Mouse (Mus musculus): ENCODE data around the gene Lilr4b.
"Not testable (repeated sequence)": the region's sequence is repeated elsewhere in the genome, so short reads cannot be mapped to it uniquely, and the experiment has no call there.

Lilr4b gene

DNA sequence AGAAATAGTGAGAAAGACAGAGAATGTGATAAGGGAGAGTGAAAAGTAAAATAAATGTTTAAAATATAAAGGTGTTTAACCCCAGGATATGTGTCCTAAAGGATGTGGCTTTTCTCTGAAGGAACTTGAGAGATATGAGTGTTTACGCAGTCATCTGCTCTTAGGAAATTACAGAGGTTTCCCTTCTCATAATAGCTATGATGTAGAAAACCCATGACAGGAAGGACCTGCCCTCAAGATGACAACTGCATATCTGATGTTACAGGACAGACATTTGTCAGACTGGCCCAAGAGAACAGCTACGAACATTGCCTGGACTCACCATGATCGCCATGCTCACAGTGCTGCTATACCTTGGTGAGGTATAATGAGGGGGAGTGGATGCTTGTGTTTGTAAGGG lies at the start of gene Lilr4b, which contains the start of gene Gm49339:
Lilr4b (plus strand) TSS at position 236 of the 400 bp plus-strand sequence.
Gm49339 (plus strand) TSS at position 216 of the 400 bp plus-strand sequence.
- not testable (repeated sequence) for DNase-seq (ENCODE audit: low read depth, low spot score)

DNA sequence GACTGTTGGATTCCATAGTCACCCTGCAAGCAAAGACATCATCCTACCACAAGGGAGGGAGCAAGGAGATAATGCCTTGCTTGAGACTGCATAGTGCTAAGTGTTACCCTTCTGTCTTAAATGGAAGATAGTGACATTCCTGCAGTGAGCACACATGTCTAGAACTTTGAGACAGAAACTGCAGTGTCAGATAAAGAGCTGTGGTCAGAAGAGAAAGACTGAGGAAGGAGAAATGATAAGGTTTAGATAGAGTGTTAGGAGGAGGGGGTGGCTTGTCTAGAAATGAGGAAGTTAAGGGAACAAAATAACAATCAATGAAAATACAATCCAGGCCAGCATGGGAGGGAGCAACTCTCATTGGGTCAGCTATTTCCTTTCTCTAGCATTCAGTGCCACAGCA lies 47.5 kb upstream of the Lilr4b start:
- DNase-seq (ENCODE audit: low read depth, low spot score) = no peak

DNA sequence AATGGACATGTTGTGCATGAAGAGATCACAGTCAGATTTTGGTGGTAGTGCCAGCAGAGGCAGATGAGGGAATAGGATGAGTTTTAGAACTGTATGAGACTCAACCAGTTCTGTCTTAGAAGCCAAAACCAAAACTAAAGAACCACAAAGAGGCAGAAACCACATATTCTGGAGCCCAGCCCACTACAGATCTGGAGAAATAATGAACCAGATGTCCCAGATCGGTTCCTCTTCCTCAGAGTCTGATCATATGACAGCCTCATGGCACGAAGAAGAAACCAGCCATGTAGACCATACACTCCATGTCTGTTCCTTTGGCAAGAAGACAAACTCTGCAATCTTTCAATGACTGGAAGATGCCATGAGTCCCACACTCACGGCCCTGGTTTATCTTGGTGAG lies 44.7 kb upstream of the Lilr4b start:
- no peak for DNase-seq (ENCODE audit: low read depth, low spot score)

DNA sequence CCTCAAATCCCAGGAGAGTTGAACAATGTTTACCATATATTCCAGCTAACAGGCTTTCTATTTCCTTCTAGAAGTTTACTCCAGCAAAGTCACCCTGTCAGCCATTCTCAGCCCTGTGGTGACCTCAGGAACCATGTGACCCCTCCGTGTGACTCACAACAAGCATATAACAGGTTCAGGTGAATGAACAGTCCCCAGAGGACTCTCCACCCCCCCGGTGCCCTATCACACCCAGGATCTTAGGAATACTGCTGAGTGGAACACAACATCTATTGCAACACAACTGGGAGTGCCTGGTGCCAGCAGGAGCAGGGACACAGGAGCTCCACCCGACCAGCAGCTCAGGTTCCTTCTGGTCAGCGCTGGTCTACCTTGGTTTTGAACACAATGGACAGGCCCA lies 28.8 kb upstream of the Lilr4b start:
- no peak for DNase-seq (ENCODE audit: low read depth, low spot score)

DNA sequence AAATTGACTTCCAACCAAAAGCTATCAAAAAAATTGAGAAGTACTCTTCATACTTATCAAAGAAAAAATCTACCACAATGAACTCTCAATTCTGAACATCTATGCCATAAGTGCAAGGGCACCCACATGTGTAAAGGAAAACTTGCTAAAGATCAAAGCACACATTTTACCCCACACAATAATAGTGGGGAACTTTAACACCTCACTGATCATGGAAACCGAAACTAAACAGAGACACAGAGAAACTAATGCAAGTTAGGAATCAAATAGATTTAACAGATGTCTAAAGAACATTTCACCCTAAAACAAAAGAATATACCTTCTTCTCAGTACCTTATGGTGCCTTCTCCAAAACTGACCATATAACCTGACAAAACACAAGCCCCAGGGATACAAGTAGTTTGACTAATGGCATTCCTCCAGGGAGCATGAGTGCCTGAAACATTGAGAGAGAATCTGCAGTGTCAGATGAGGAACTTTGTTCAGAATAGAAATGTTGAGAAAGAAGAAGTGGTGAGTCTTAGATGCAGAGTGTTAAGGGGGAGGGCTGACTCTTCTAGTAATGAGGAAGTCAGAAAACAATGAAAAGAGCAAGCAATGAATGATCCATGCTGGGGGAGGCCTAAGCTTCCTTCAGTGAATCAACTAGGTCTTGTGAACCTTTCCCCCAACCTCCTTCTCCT lies 26.7 kb upstream of the Lilr4b start:
- DNase-seq (ENCODE audit: low read depth, low spot score) = no peak

DNA sequence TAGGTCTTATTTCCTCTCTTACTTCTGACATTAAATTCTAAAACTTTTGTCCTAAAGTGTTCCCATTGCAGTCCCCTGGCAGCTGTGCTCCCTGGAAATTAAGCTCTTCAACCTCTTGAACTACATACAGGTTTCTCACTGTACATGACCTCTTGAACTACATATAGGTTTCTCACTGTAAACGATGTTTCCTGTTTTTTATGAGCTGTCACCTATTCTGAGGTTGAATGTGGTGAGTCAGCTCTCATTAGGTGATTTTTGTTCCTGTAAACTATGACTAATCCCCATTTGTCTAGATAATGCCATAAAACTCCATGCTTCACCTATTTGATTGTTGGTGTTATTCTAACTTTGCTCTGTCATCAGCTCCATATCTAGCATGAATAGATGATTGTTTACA lies 26.1 kb upstream of the Lilr4b start:
- no peak for DNase-seq (ENCODE audit: low read depth, low spot score)

DNA sequence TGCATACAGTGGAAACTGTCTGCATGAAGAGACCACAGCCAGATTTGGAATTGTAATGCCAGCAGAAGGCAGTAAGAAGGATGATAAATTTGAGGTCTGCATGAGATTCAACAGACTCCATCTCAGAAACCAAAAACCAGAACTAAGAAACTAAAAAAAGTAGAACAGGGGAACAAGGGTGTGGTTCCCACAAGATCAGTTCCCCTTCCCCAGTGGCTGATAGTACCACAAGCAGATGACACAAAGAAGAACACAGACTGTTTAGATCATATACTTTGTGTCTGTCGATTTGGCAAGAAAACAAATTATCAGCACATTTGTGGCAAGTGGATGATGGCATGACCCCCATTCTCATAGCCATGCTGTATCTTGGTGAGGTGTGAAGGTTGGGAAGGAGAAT lies 24.7 kb upstream of the Lilr4b start:
- no peak for DNase-seq (ENCODE audit: low read depth, low spot score)

DNA sequence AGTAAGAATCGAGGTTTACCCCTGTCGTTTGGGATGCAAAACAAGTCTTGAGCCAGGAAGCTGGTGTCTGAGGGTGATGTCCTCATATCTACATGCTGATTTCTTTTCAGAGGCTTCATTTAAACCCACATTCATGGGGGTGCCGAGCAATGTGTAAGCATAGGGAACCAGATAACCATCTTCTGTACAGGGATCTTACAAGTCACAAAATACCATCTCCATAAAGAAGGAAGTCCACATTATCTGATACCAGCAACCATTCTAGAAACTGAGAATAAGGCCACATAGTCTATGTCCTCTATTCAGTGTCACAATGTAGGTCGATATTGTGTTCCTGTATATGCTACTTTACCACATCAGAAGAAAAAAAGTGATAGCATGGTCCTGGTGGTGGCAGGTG lies 24.1 kb upstream of the Lilr4b start:
- no peak for DNase-seq (ENCODE audit: low read depth, low spot score)

DNA sequence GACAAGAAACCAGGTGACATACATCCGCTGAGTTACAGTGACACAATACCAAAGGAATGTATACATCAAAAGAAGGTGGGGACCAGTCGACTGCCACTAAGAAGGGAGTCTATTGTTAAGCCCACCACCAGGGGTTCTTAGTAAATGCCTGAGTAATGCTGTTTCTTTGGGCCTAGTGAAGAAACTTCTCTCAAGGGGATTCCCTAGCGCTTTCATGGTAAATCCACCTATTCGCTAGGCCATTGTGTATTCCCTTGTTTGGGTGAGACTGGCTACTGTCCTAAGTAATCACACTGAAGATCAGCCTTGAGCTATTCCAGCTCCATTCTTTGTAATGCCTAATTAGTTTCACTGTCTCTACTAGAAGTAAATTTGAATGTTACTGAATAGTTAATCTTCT lies 16.6 kb upstream of the Lilr4b start:
- DNase-seq (ENCODE audit: low read depth, low spot score) = peak; percentile 53

DNA sequence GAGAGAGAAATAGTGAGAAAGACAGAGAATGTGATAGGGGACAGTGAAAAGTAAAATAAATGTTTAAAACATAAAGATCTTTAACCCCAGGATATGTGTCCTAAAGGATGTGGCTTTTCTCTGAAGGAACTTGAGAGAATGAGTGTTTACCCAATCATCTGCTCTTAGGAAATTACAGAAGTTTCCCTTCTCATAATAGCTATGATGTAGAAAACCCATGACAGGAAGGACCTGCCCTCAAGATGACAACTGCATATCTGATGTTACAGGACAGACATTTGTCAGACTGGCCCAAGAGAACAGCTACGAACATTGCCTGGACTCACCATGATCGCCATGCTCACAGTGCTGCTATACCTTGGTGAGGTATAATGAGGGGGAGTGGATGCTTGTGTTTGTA lies 10.3 kb downstream of the Lilr4b start, which contains the start of gene Lilrb4a:
Lilrb4a (plus strand) TSS at position 266 of the 400 bp plus-strand sequence.
- not testable (repeated sequence) for DNase-seq (ENCODE audit: low read depth, low spot score)

DNA sequence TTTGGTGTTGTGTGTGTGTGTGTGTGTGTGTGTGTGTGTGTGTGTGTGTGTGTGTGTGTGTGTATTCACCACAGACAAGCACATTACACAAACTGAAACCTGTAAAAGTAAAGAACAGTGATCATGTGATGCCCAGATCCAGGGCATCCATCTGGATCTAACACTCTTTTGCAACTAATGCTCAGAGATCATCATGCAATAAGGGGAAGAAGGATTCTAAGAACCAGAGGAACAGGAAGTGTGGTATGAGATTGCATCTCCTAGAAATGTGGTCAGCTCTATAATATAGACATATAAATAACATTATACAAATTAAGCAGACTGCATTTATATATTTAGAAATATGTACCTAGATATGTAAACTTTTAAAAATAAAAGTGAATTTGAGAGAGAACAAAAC lies 39.6 kb downstream of the Lilr4b start:
- DNase-seq (ENCODE audit: low read depth, low spot score) = no peak

DNA sequence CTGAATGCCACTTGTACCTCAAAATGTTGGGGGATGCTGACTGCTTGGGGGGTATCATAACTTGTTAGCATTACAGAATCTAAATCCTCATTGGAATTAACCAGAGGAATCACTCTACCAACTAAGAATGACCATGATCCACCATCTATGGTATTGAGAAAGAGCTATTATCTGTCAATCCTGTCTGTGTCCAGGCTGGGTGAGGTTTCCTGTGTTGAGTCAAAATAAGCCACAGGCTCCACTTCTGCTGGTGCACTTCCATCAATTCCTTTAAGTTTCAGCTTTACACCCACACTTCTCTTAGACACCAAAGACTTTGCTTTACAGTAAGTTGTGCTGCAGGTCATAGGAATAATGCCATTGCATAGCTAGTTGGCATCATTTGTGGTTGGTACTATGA lies 41.0 kb downstream of the Lilr4b start:
- DNase-seq (ENCODE audit: low read depth, low spot score) = no peak

DNA sequence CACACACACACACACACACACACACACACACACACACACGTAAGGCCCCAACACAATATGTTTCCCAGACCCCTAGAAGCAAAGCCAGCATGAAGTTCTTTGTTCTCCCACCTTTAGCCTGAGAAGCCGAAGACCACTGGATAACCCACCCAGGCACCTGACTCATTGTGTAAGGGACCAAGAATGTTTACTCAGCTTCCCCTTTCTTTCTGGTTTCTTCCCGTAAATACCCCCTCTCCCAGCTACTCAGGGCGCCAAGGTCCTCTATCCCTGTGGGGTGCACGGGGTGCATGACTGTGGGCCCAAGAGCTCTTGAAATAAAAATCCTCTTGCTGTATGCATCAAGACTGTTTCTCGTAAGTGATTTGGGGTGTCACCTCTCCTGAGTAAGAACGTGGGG lies 45.7 kb downstream of the Lilr4b start:
- DNase-seq (ENCODE audit: low read depth, low spot score) = no peak

DNA sequence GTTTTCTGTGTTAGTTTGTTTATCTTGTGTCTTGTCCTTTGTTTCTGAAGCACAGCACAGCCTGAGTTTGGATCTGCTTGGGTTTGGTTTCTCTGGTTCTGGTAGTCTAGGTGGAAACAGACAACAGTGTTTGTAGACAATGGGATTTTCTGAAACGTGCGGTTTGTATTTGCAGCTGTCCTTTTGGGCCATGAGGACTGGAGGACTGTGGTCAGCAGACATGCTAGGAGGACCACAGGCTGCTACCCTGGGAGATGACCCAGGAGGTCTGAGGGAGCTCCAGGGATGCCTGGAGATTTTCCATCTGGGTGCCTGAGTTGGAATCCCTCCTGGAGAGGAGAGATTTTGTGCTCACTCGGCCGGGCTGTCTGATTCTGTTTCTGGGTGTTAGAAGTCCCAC lies 46.2 kb downstream of the Lilr4b start:
- no peak for DNase-seq (ENCODE audit: low read depth, low spot score)

DNA sequence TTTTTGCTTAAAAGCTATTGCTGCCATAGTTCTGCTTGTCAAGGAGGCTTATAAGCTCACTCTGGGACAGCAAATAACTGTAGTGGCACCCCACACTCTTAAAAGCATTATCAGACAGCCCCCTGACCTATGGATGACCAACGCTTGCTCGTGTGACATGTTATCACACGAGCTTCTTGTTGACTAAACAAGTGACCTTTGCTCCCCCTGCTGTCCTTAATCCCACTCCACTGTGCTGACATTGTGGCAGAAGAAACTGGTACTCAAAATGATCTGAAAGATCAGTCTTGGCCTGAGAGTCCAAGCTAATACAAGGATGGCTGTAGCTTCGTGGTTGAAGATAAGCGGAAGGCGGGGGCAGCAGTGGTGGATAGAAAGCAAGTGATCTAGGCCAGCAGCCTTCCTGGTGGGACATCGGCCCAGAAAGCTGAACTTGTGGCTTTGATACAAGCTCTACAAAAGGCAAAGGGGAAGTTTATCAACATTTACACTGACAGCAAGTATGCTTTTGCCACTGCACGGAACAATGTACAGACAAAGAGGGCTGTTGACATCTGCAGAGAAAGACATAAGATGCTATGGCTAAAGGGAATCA lies 48.5 kb downstream of the Lilr4b start:
- no peak for DNase-seq (ENCODE audit: low read depth, low spot score)

DNA sequence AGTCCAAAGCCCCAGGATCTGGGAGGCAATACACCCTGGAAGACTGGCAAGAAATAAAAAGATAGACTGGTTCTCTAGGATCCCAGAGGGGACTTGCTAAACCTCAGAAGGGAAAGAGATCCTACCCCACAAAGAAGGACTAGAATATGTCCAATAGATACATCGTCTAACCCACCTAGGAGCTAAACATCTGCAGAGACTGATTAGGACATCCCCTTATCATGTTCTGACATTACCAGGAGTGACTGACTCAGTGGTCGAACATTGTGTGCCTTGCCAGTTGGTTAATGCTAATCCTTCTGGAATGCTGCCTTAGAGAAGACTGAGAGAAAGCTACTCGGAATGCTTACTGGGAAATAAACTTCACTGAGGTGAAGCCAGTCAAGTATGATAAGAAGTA lies 49.1 kb downstream of the Lilr4b start:
- DNase-seq (ENCODE audit: low read depth, low spot score) = no peak

DNA sequence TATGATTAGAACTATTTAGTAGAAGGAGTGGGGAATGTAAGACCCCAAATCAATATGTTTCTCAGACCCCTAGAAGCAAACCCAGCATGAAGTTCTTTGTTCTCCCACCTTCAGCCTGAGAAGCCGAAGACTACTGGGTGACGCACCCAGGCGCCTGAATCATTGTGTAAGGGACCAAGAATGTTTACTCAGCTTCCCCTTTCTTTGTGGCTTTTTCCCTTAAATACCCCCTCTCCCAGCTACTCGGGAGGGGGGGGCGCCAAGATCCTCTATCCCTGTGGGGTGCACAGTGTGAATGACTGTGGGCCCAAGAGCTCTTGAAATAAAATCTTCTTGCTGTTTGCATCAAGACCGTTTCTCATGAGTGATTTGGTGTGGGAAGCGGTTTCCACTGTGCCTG lies 50.4 kb downstream of the Lilr4b start:
- DNase-seq (ENCODE audit: low read depth, low spot score) = no peak

All from WW6 (cell line).